Mouse (Mus musculus) MEL (cell line): Measurements from ENCODE around the gene Abcc9. TPM values are rescaled to one million over a fixed set of nuclear protein-coding genes. Genes with fewer than 3 reads are reported as not detected.

ENCODE experiments used
- DNase-seq: peaks from one replicate; pipeline ENCODE4 v3.0.0; 2011; ENCODE audit warnings: low read depth, low spot score
- H3K27ac ChIP-seq: 2 replicates; pipeline ENCODE4 v1.5.1; 2012; ENCODE audit warnings: low read depth, mild to moderate bottlenecking, control low read depth, low read length, moderate library complexity; ENCODE audit not compliant: control insufficient read depth
- H3K27me3 ChIP-seq, 2 experiments: fragments of 150-350 bp in 1 of 2; sonication (generic) in 1 of 2; 2 replicates each; pipeline ENCODE4 v1.6.1; 2012; ENCODE audit warnings: low read length in 2 of 2, mild to moderate bottlenecking in 2 of 2, improper control_type of control experiment in 1 of 2, moderate library complexity in 1 of 2; ENCODE audit not compliant: insufficient read depth in 2 of 2, control insufficient read depth in 1 of 2
- H3K36me3 ChIP-seq, 2 experiments: 2 replicates each; pipeline ENCODE4 v1.6.1; 2012 to 2014; ENCODE audit warnings: low read length in 2 of 2, improper control_type of control experiment in 1 of 2, inconsistent platforms in 1 of 2, mild to moderate bottlenecking in 1 of 2; ENCODE audit not compliant: insufficient read depth in 2 of 2, control insufficient read depth in 1 of 2
- H3K4me1 ChIP-seq, 2 experiments: fragments of 150-350 bp in 1 of 2; sonication (generic) in 1 of 2; 2 replicates each; pipeline ENCODE4 v1.6.1; 2012; ENCODE audit warnings: low read length in 2 of 2, improper control_type of control experiment in 1 of 2, mild to moderate bottlenecking in 1 of 2; ENCODE audit not compliant: insufficient read depth in 2 of 2, control insufficient read depth in 1 of 2
- H3K4me3 ChIP-seq, 2 experiments: fragments of 150-350 bp in 1 of 2; sonication (generic) in 1 of 2; 2 replicates each; pipeline ENCODE4 v1.5.1; 2012; ENCODE audit warnings: low read depth in 2 of 2, low read length in 2 of 2, mild to moderate bottlenecking in 2 of 2, moderate library complexity in 2 of 2, control low read depth in 1 of 2, improper control_type of control experiment in 1 of 2; ENCODE audit not compliant: control insufficient read depth in 1 of 2, insufficient read depth in 1 of 2
- H3K79me2 ChIP-seq: 2 replicates; pipeline ENCODE4 v1.6.1; 2012; ENCODE audit warnings: mild to moderate bottlenecking, low read length, moderate library complexity; ENCODE audit not compliant: control insufficient read depth, poor library complexity, insufficient read depth
- H3K9ac ChIP-seq: 2 replicates; pipeline ENCODE4 v1.6.1; 2012; ENCODE audit warnings: low read depth, mild to moderate bottlenecking, control low read depth, low read length, moderate library complexity; ENCODE audit not compliant: control insufficient read depth, poor library complexity, severe bottlenecking
- H3K9me3 ChIP-seq: fragments of 150-350 bp; sonication (generic); replicated peaks from 2 replicates; pipeline ENCODE4 v1.6.1; 2012; ENCODE audit warnings: mild to moderate bottlenecking, low read length, improper control_type of control experiment, moderate library complexity; ENCODE audit not compliant: insufficient read depth
- CHD1 ChIP-seq: IDR thresholded peaks from 2 replicates; pipeline ENCODE4 v1.6.1; 2012; ENCODE audit warnings: low read depth, mild to moderate bottlenecking, inconsistent platforms, low read length, improper control_type of control experiment
- HCFC1 ChIP-seq: IDR thresholded peaks from 2 replicates; pipeline ENCODE4 v1.6.1; 2012; ENCODE audit warnings: low read depth, mild to moderate bottlenecking, inconsistent platforms, low read length, improper control_type of control experiment, moderate library complexity
- KAT2A ChIP-seq: conservative IDR thresholded peaks from 2 replicates; pipeline ENCODE4 v1.6.1; 2012; ENCODE audit warnings: low read depth, low read length, improper control_type of control experiment, inconsistent platforms
- MAFK ChIP-seq: IDR thresholded peaks from 2 replicates; pipeline ENCODE4 v1.6.1; 2011; ENCODE audit warnings: low read depth, mild to moderate bottlenecking, low read length, improper control_type of control experiment, borderline replicate concordance
- MAX ChIP-seq: IDR thresholded peaks from 2 replicates; pipeline ENCODE4 v1.6.1; 2011; ENCODE audit warnings: low read length, improper control_type of control experiment
- MAZ ChIP-seq: IDR thresholded peaks from 2 replicates; pipeline ENCODE4 v1.6.1; 2012; ENCODE audit warnings: low read depth, mild to moderate bottlenecking, inconsistent platforms, low read length, improper control_type of control experiment
- MEF2A ChIP-seq: IDR thresholded peaks from 2 replicates; pipeline ENCODE4 v1.6.1; 2014; ENCODE audit warnings: low read depth, mild to moderate bottlenecking, inconsistent platforms, low read length, improper control_type of control experiment; ENCODE audit not compliant: poor library complexity, insufficient replicate concordance, severe bottlenecking; ENCODE audit errors: extremely low read depth
- MXI1 ChIP-seq: IDR thresholded peaks from 2 replicates; pipeline ENCODE4 v1.6.1; 2011; ENCODE audit warnings: mild to moderate bottlenecking, low read depth, low read length, improper control_type of control experiment
- MYB ChIP-seq: IDR thresholded peaks from 2 replicates; pipeline ENCODE4 v1.6.1; 2011; ENCODE audit warnings: mild to moderate bottlenecking, low read depth, low read length, improper control_type of control experiment
- MYC ChIP-seq: IDR thresholded peaks from 2 replicates; pipeline ENCODE4 v1.6.1; 2011; ENCODE audit warnings: low read depth, mild to moderate bottlenecking, low read length, improper control_type of control experiment, moderate library complexity
- POLR2A ChIP-seq, 2 experiments: IDR thresholded peaks; 2 replicates each; pipeline ENCODE4 v1.6.1; 2011 to 2012; ENCODE audit warnings: low read length in 2 of 2, mild to moderate bottlenecking in 2 of 2, control low read depth in 1 of 2, improper control_type of control experiment in 1 of 2, low read depth in 1 of 2, moderate library complexity in 1 of 2; ENCODE audit not compliant: control insufficient read depth in 1 of 2, insufficient read depth in 1 of 2, poor library complexity in 1 of 2
- POLR2AphosphoS2 ChIP-seq: IDR thresholded peaks from 2 replicates; pipeline ENCODE4 v1.6.1; 2011; ENCODE audit warnings: low read length, improper control_type of control experiment
- POLR2AphosphoS5 ChIP-seq: IDR thresholded peaks from 2 replicates; pipeline ENCODE4 v1.6.1; 2012; ENCODE audit warnings: low read depth, borderline replicate concordance, mild to moderate bottlenecking, inconsistent platforms, low read length, moderate library complexity, mixed read lengths
- SMC3 ChIP-seq: IDR thresholded peaks from 2 replicates; pipeline ENCODE4 v1.6.1; 2011; ENCODE audit warnings: low read depth, low read length, improper control_type of control experiment
- TAL1 ChIP-seq: IDR thresholded peaks from 2 replicates; pipeline ENCODE4 v1.6.1; 2012; ENCODE audit warnings: mild to moderate bottlenecking, inconsistent platforms, low read length, moderate library complexity, mixed read lengths
- UBTF ChIP-seq: IDR thresholded peaks from 2 replicates; pipeline ENCODE4 v1.6.1; 2012; ENCODE audit warnings: low read depth, mild to moderate bottlenecking, inconsistent platforms, low read length, improper control_type of control experiment, moderate library complexity, borderline replicate concordance; ENCODE audit not compliant: insufficient read depth
- USF2 ChIP-seq, 2 experiments: IDR thresholded peaks; 2 replicates each; pipeline ENCODE4 v1.6.1; 2011 to 2012; ENCODE audit warnings: improper control_type of control experiment in 2 of 2, low read length in 2 of 2, borderline replicate concordance in 1 of 2, inconsistent platforms in 1 of 2, low read depth in 1 of 2, mild to moderate bottlenecking in 1 of 2; ENCODE audit not compliant: insufficient read depth in 1 of 2
- ZC3H11A ChIP-seq: IDR thresholded peaks from 2 replicates; pipeline ENCODE4 v1.6.1; 2012; ENCODE audit warnings: low read depth, mild to moderate bottlenecking, inconsistent platforms, low read length, improper control_type of control experiment
- ZNF384 ChIP-seq: IDR thresholded peaks from 2 replicates; pipeline ENCODE4 v1.6.1; 2012; ENCODE audit warnings: low read depth, mild to moderate bottlenecking, inconsistent platforms, low read length, improper control_type of control experiment
- polyA plus RNA-seq, 2 experiments: library from polyadenylated mRNA; stranded (reverse) in 1 of 2; unstranded in 1 of 2; fragments of >175 nt in 1 of 2; fragments of >200 nt in 1 of 2; gene quantifications; 2 replicates each; pipeline versions ENCODE4 v1.2.1 to v1.2.4; 2012; ENCODE audit warnings: low replicate concordance in 2 of 2, low read depth in 1 of 2; ENCODE audit not compliant: insufficient read length in 2 of 2, insufficient read depth in 1 of 2, missing spikeins in 1 of 2
- total RNA-seq: library from RNA; depleted of rRNA; stranded (reverse); fragments of 300-350 nt; gene quantifications from 2 replicates; pipeline ENCODE4 v1.2.3, GENCODE M21; 2012

Abcc9 gene
- total and polyA plus RNA-seq, 3 experiments = not detected

DNA sequence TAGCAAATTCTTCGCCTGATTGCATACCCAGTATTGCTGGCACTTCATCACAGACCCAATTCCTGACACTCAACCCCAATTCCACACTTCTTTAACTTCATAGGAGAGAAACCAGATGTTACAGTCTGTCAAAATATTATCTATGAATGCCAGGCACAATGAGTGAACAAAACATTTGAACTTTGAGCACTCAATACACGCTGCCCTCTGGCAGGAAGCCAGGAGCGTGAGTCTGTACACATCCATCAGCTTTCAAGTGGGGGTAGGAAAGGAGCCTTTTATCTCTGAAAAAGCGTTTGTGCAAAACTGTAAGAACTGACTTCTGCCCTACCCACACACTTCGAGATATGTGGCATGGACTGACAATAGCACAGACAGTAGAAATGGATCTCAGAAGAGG, 134.7 kb downstream of the Abcc9 start:
- no peaks in the 10 kb centered on the region for H3K79me2 ChIP-seq

GRCm38 (mm10) chr6:142564746-142565145, 137.4 kb downstream of the Abcc9 start:
- Histone ChIP-seq H3K79me2 (no peaks in the 10 kb centered on the region), H3K4me3 (no peak overlapping the region), H3K4me1 (no peaks in the 10 kb centered on the region), H3K27ac (no peak overlapping the region), H3K36me3 (no peaks in the 10 kb centered on the region), H3K9ac (no peak overlapping the region), H3K27me3 (no peaks in the 10 kb centered on the region), H3K9me3 (no peaks in the 10 kb centered on the region)
- TF ChIP-seq MYC = no peak
- TF ChIP-seq SMC3 = no peak
- no peak for TF ChIP-seq POLR2AphosphoS5
- TF ChIP-seq MEF2A = no peak
- DNase-seq = no peak

More for the DNA sequence above, 134.7 kb downstream of the Abcc9 start:
- Histone ChIP-seq H3K27ac (no peak overlapping the region), H3K36me3 (no peaks in the 10 kb centered on the region), H3K4me3 (no peak overlapping the region), H3K9me3 (no peaks in the 10 kb centered on the region), H3K27me3 (no peaks in the 10 kb centered on the region), H3K4me1 (no peaks in the 10 kb centered on the region), H3K9ac (no peak overlapping the region)
- no peak for DNase-seq
- no peak for TF ChIP-seq MAZ
- TF ChIP-seq ZC3H11A = no peak
- no peak for TF ChIP-seq ZNF384
- no peak for TF ChIP-seq HCFC1
- no peak for TF ChIP-seq KAT2A
- no peak for TF ChIP-seq POLR2AphosphoS2
- TF ChIP-seq MXI1 = no peak
- TF ChIP-seq MAX = no peak
- TF ChIP-seq MAFK = no peak
- no peak for TF ChIP-seq USF2 (IDR thresholded peaks at IDR 0.05; ENCODE audit: borderline replicate concordance in 1 of 2, insufficient read depth in 1 of 2, low read depth in 1 of 2, low read length in 2 of 2)
- TF ChIP-seq SMC3 = no peak
- TF ChIP-seq MYB = no peak
- no peak for TF ChIP-seq MYC
- TF ChIP-seq POLR2A (IDR thresholded peaks at IDR 0.05; ENCODE audit: control insufficient read depth in 1 of 2, insufficient read depth in 1 of 2, low read depth in 1 of 2, low read length in 2 of 2, poor library complexity in 1 of 2) = no peak
- no peak for TF ChIP-seq TAL1
- no peak for TF ChIP-seq UBTF
- no peak for TF ChIP-seq CHD1
